In the genomic region with DNA sequence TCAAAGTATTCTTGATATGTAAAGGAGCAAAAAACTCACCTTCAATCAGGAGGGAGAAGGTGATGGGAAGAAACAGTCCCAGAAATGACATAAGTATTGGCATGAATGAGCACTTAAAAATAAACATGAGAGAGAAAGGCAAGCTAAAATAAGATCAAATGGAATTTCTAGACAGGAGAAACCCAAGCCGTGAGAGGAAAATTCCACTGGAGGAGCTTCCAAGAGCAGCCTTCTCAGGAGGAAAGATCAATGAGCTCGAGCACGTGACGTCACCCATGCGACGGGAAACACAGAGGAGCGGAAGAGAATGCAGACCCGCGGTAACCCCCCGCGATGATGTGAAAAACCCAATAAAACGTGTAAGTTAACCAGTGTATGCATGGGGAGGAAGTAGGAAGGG, we compare ENCODE assay signal across 18 mouse cellular contexts.
DNase-seq lines count a peak whose midpoint lies in the region; ATAC-seq lines count a peak whose summit lies in the region.
"Had no signal": no experiment of that assay in that cellular context is flagged by ENCODE, and none has a peak within 500 bp of the region (broad histone marks: within the 10 kb centered on the region; RNA-seq: fewer than 3 reads in every experiment).

No protein-coding gene starts in this region.

- DNase-seq in frontal cortex, postnatal 14 days (ENCODE audit: low spot score in 2 of 2), result no peak
- DNase-seq in left cerebral cortex, adult 18-20 months (ENCODE audit: low spot score in 2 of 2), result peak; percentile 34 to 37
- no peak for DNase-seq in left cerebral cortex, postnatal 4 days
- peak; percentile 25 for DNase-seq in gastrocnemius, postnatal 25 days
- peak; percentile 8 for DNase-seq in right cerebral cortex, postnatal 25 days
- DNase-seq in yolk sac, embryonic 10.5 days (ENCODE audit: low spot score), result no peak
- no peak for DNase-seq in heart, adult 18-20 months
- DNase-seq: cerebellum, adult 11 months; cerebellum, postnatal 10 days; heart, postnatal 36 days; kidney, postnatal 36 days; lung, adult 18-20 months; lung, postnatal 14 days; thymus, postnatal 14 days had no signal

- peak; percentile 83 for ATAC-seq in frontal cortex, adult (ENCODE audit: low TSS enrichment)
- ATAC-seq: forebrain, embryonic 14.5 days; intestine, embryonic 15.5 days; midbrain, embryonic 16.5 days had no signal

- intact Hi-C loops in left cerebral cortex, postnatal 4 days (cut with DNase I), result no loop called here

Comparison
In these comparisons a context has a peak if more than half of its experiments do, and no peak if none do; other contexts are left out.
1. DNase-seq: peak in left cerebral cortex, adult 18-20 months (2 of 2), gastrocnemius, postnatal 25 days (single experiment) and right cerebral cortex, postnatal 25 days (single experiment); none in frontal cortex, postnatal 14 days (0 of 2), left cerebral cortex, postnatal 4 days (single experiment), yolk sac, embryonic 10.5 days (single experiment) and heart, adult 18-20 months (0 of 2).